Mouse (Mus musculus) CH12.LX (cell line): ENCODE measurements at regions not wholly inside any gene's neighbourhood (a gene's known extent, or its start where the extent isn't known, plus 50 kb on each side); places are given as distances from the start of the nearest gene placed in this dataset.

ENCODE experiments used
- DNase-seq: peaks from one replicate; pipeline ENCODE4 v3.0.0-alpha.2; 2013; ENCODE audit errors: extremely low read depth
- H3K27ac ChIP-seq: 2 replicates; pipeline ENCODE4 v1.5.1; 2012; ENCODE audit warnings: low read depth, mild to moderate bottlenecking, control low read depth, moderate library complexity; ENCODE audit not compliant: insufficient read depth
- H3K27me3 ChIP-seq: replicated peaks from 2 replicates; pipeline ENCODE3; 2012; ENCODE audit warnings: inconsistent platforms
- H3K36me3 ChIP-seq, 2 experiments: replicated peaks in 1 of 2; 2 replicates each; pipeline versions ENCODE3 to v1.6.1; 2012; ENCODE audit warnings: inconsistent platforms in 1 of 2, low read length in 1 of 2, mild to moderate bottlenecking in 1 of 2, mixed read lengths in 1 of 2, moderate library complexity in 1 of 2; ENCODE audit not compliant: control insufficient read depth in 1 of 2, insufficient read depth in 1 of 2
- H3K4me1 ChIP-seq, 2 experiments: 2 replicates each; pipeline ENCODE4 v1.6.1; 2012; ENCODE audit warnings: inconsistent platforms in 1 of 2, moderate library complexity in 1 of 2; ENCODE audit not compliant: insufficient read depth in 2 of 2, control insufficient read depth in 1 of 2
- H3K4me2 ChIP-seq: 2 replicates; pipeline ENCODE4 v1.6.1; 2012; ENCODE audit warnings: low read depth, mild to moderate bottlenecking, control low read depth; ENCODE audit not compliant: poor library complexity, insufficient read depth, severe bottlenecking
- H3K4me3 ChIP-seq, 3 experiments: fragments of 150-350 bp in 1 of 3; sonication (generic) in 1 of 3; replicated peaks in 1 of 3; 2 replicates each; pipeline versions ENCODE3 to v1.5.1; 2011 to 2012; ENCODE audit warnings: low read depth in 2 of 3, low read length in 2 of 3, mild to moderate bottlenecking in 2 of 3, moderate library complexity in 2 of 3, control low read depth in 1 of 3, improper control_type of control experiment in 1 of 3, inconsistent platforms in 1 of 3, mixed read lengths in 1 of 3; ENCODE audit not compliant: poor library complexity in 1 of 3
- H3K79me2 ChIP-seq: replicated peaks from 2 replicates; pipeline ENCODE4 v1.6.1; 2012; ENCODE audit warnings: mild to moderate bottlenecking, moderate library complexity; ENCODE audit not compliant: control insufficient read depth, poor library complexity, insufficient read depth, severe bottlenecking; ENCODE audit errors: extremely low read depth
- H3K9ac ChIP-seq: 2 replicates; pipeline ENCODE4 v1.6.1; 2012; ENCODE audit warnings: low read depth, mild to moderate bottlenecking, control low read depth, moderate library complexity; ENCODE audit not compliant: insufficient read depth
- H3K9me3 ChIP-seq: replicated peaks from 2 replicates; pipeline ENCODE3; 2012; ENCODE audit warnings: low read length, inconsistent platforms, mixed read lengths
- CHD1 ChIP-seq: IDR thresholded peaks from 2 replicates; pipeline ENCODE4 v1.6.1; 2012; ENCODE audit warnings: low read depth, low read length, improper control_type of control experiment, inconsistent platforms
- CTCF ChIP-seq, 2 experiments: IDR thresholded peaks in 1 of 2; conservative IDR thresholded peaks in 1 of 2; 2 replicates each; pipeline ENCODE4 v1.5.1; 2011 to 2012; ENCODE audit warnings: low read depth in 2 of 2, low read length in 2 of 2, improper control_type of control experiment in 1 of 2, inconsistent platforms in 1 of 2, mild to moderate bottlenecking in 1 of 2, moderate library complexity in 1 of 2
- ELF1 ChIP-seq: IDR thresholded peaks from 2 replicates; pipeline ENCODE4 v1.6.1; 2014; ENCODE audit warnings: low read depth, mild to moderate bottlenecking, inconsistent platforms, low read length, improper control_type of control experiment
- EP300 ChIP-seq: IDR thresholded peaks from 2 replicates; pipeline ENCODE4 v1.6.1; 2011; ENCODE audit warnings: low read length, improper control_type of control experiment
- GABPA ChIP-seq: IDR thresholded peaks from 2 replicates; pipeline ENCODE4 v1.6.1; 2012; ENCODE audit warnings: low read depth, low read length, improper control_type of control experiment, inconsistent platforms; ENCODE audit not compliant: insufficient replicate concordance
- IRF4 ChIP-seq: IDR thresholded peaks from 2 replicates; pipeline ENCODE4 v1.6.1; 2014; ENCODE audit warnings: low read depth, mild to moderate bottlenecking, inconsistent platforms, low read length, improper control_type of control experiment
- JUND ChIP-seq: conservative IDR thresholded peaks from 2 replicates; pipeline ENCODE4 v1.6.1; 2011; ENCODE audit warnings: low read depth, low read length, improper control_type of control experiment
- KAT2A ChIP-seq: IDR thresholded peaks from 2 replicates; pipeline ENCODE4 v1.6.1; 2012; ENCODE audit warnings: low read length, improper control_type of control experiment, inconsistent platforms; ENCODE audit not compliant: insufficient replicate concordance
- MAX ChIP-seq: IDR thresholded peaks from 2 replicates; pipeline ENCODE4 v1.6.1; 2011; ENCODE audit warnings: low read length, improper control_type of control experiment
- MAZ ChIP-seq: IDR thresholded peaks from 2 replicates; pipeline ENCODE4 v1.6.1; 2012; ENCODE audit warnings: low read depth, mild to moderate bottlenecking, inconsistent platforms, low read length, improper control_type of control experiment, moderate library complexity
- MYC ChIP-seq: IDR thresholded peaks from 2 replicates; pipeline ENCODE4 v1.6.1; 2011; ENCODE audit warnings: low read depth, mild to moderate bottlenecking, improper control_type of control experiment, low read length
- NRF1 ChIP-seq: IDR thresholded peaks from 2 replicates; pipeline ENCODE4 v1.6.1; 2014; ENCODE audit warnings: low read depth, mild to moderate bottlenecking, inconsistent platforms, low read length, improper control_type of control experiment, moderate library complexity
- PAX5 ChIP-seq: IDR thresholded peaks from 2 replicates; pipeline ENCODE4 v1.6.1; 2012; ENCODE audit warnings: low read length, inconsistent platforms, mixed read lengths
- RAD21 ChIP-seq: IDR thresholded peaks from 2 replicates; pipeline ENCODE4 v1.6.1; 2011; ENCODE audit warnings: low read depth, mild to moderate bottlenecking, low read length, improper control_type of control experiment, moderate library complexity
- SIN3A ChIP-seq: IDR thresholded peaks from 2 replicates; pipeline ENCODE4 v1.6.1; 2012; ENCODE audit warnings: low read length, improper control_type of control experiment, inconsistent platforms
- SMC3 ChIP-seq: IDR thresholded peaks from 2 replicates; pipeline ENCODE4 v1.6.1; 2011; ENCODE audit warnings: low read depth, low read length, improper control_type of control experiment
- TBP ChIP-seq: conservative IDR thresholded peaks from 2 replicates; pipeline ENCODE4 v1.6.1; 2011; ENCODE audit warnings: low read depth, low read length, improper control_type of control experiment
- ZC3H11A ChIP-seq: IDR thresholded peaks from 2 replicates; pipeline ENCODE4 v1.6.1; 2012; ENCODE audit warnings: low read depth, mild to moderate bottlenecking, inconsistent platforms, low read length, improper control_type of control experiment
- ZKSCAN1 ChIP-seq: IDR thresholded peaks from 2 replicates; pipeline ENCODE4 v1.6.1; 2012; ENCODE audit warnings: low read depth, inconsistent platforms, low read length, improper control_type of control experiment, borderline replicate concordance
- dilution Hi-C: fragments of 300-500 bp; cut with MboI; formaldehyde crosslinking; loops from 2 replicates; pipeline ENCODE4 v1.14.3; 2020; ENCODE audit warnings: low sequenced_read_pairs; ENCODE audit not compliant: extremely low pct_unique_long_range_greater_than_20kb, extremely low pct_ligation_motif_present
- in situ Hi-C: fragments of 300-500 bp; cut with MboI; formaldehyde crosslinking; loops from 3 replicates; pipeline ENCODE4 v1.14.3; 2019; ENCODE audit warnings: low sequenced_read_pairs, low pct_ligation_motif_present, low pct_unique_long_range_greater_than_20kb, mixed read lengths

- dilution Hi-C loops, result no loop called here
- TF ChIP-seq GABPA (no peak), EP300 (no peak), SIN3A (no peak), ZC3H11A (0 out of 2 replicates have a peak, but pooled peaks have one; percentile 14), ZKSCAN1 (no peak), JUND (no peak), CTCF (conservative IDR thresholded peaks at IDR 0.05 in 1 of 2, IDR thresholded peaks at IDR 0.05 in 1 of 2; ENCODE audit: low read depth in 2 of 2, low read length in 2 of 2) (peak; percentile 13 to 78; a peak in 2 of 4 replicates), TBP (no peak), SMC3 (peak; percentile 68), MYC (no peak), CHD1 (no peak), RAD21 (peak; percentile 82), PAX5 (no peak), NRF1 (no peak), ELF1 (peak; percentile 42; the same call in 1 of the 2 replicates), MAZ (no peak)
- Histone ChIP-seq H3K4me3 (peak overlapping the region in 1 of 3 experiments; percentile 26), H3K4me1 (peaks cover 0 to 29% of the 10 kb centered on the region in 2 experiments; a peak in 2 of 4 replicates), H3K9me3 (no peaks in the 10 kb centered on the region), H3K4me2 (peak overlapping the region; percentile 31; the same call in 1 of the 2 replicates), H3K79me2 (no peaks in the 10 kb centered on the region), H3K27me3 (peaks cover 4% of the 10 kb centered on the region), H3K9ac (no peak overlapping the region), H3K27ac (no peak overlapping the region), H3K36me3 (no peaks in the 10 kb centered on the region)
- in situ Hi-C loops, result loop anchor here (5.0 kb wide), 1 partner anchor 71 kb away; no protein-coding TSS in a partner anchor
- peak; percentile 40 for DNase-seq
Measured at GRCm38 (mm10) chr17:83973461-83974350, 125.9 kb upstream of the Haao start.

- Histone ChIP-seq H3K9ac (no peak overlapping the region), H3K4me2 (no peak overlapping the region), H3K4me1 (peaks cover 0 to 25% of the 10 kb centered on the region in 2 experiments; a peak in 2 of 4 replicates), H3K27me3 (peaks cover 4% of the 10 kb centered on the region), H3K9me3 (no peaks in the 10 kb centered on the region), H3K36me3 (no peaks in the 10 kb centered on the region), H3K79me2 (no peaks in the 10 kb centered on the region), H3K27ac (no peak overlapping the region), H3K4me3 (no peak overlapping the region)
- TF ChIP-seq SMC3 (no peak), MAX (peak; percentile 24; the same call in 1 of the 2 replicates), IRF4 (no peak), KAT2A (no peak)
- dilution Hi-C loops (no loop called here), in situ Hi-C loops (loop anchor here (5.0 kb wide), 1 partner anchor 71 kb away; no protein-coding TSS in a partner anchor)
- no peak for DNase-seq
Measured at GRCm38 (mm10) chr17:83972874-83973273, 125.1 kb upstream of the Haao start.
